Mouse (Mus musculus) neural tube, embryonic 15.5 days (tissue): ENCODE measurements around the gene Trpm3. TPM values are rescaled to one million over a fixed set of nuclear protein-coding genes. Genes with fewer than 3 reads are reported as not detected.
"Not testable (repeated sequence)": the region's sequence is repeated elsewhere in the genome, so short reads cannot be mapped to it uniquely, and the experiment has no call there.

ENCODE experiments used
- ATAC-seq: fragments of 200-750 bp; cut with Nextera tagmentation; 2 replicates; pipeline ENCODE4 v1.8.0; 2017; ENCODE audit warnings: mild to moderate bottlenecking, moderate TSS enrichment, moderate library complexity; ENCODE audit not compliant: low FRiP score
- H3K27ac ChIP-seq: fragments of 300-500 bp; sonication (generic); replicated peaks from 2 replicates; pipeline ENCODE4 v1.5.1; 2015; ENCODE audit warnings: mild to moderate bottlenecking, inconsistent platforms
- H3K27me3 ChIP-seq: fragments of 300-500 bp; sonication (generic); replicated peaks from 2 replicates; pipeline ENCODE4 v1.6.1; 2015; ENCODE audit warnings: inconsistent platforms
- H3K36me3 ChIP-seq: fragments of 300-500 bp; sonication (generic); 2 replicates; pipeline ENCODE4 v1.6.1; 2015; ENCODE audit warnings: inconsistent platforms
- H3K4me1 ChIP-seq: fragments of 300-500 bp; sonication (generic); 2 replicates; pipeline ENCODE4 v1.6.1; 2015; ENCODE audit warnings: inconsistent platforms
- H3K4me2 ChIP-seq: fragments of 300-500 bp; sonication (generic); 2 replicates; pipeline ENCODE4 v1.6.1; 2015; ENCODE audit warnings: inconsistent platforms, mild to moderate bottlenecking, moderate library complexity
- H3K4me3 ChIP-seq: fragments of 300-500 bp; sonication (generic); replicated peaks from 2 replicates; pipeline ENCODE4 v1.5.1; 2015; ENCODE audit warnings: mild to moderate bottlenecking, inconsistent platforms
- H3K9ac ChIP-seq: fragments of 300-500 bp; sonication (generic); replicated peaks from 2 replicates; pipeline ENCODE4 v1.6.1; 2015; ENCODE audit warnings: mild to moderate bottlenecking, inconsistent platforms
- H3K9me3 ChIP-seq: fragments of 300-500 bp; sonication (generic); replicated peaks from 2 replicates; pipeline ENCODE4 v1.6.1; 2016; ENCODE audit warnings: inconsistent platforms
- WGBS: fragments of 180-500 bp; shearing (Covaris S2); methylation state at CpG from one replicate; pipeline ENCODE4 v1.1.7; 2015; ENCODE audit warnings: mixed read lengths; 5-methylcytosine and 5-hydroxymethylcytosine counted together
- polyA plus RNA-seq: library from polyadenylated mRNA; unstranded; fragments of >200 nt; fragmentation: Nextera tagmentation; extraction: Ambion mirVana; gene quantifications from 2 replicates; pipeline ENCODE4 v1.2.1, GENCODE M21; 2015

Trpm3 gene
- polyA plus RNA-seq, 1 experiment from 2014 or later, result 18.8 TPM

GRCm38 (mm10) chr19:23013695-23014094 lies 874.8 kb downstream of the Trpm3 start:
- no peak for ATAC-seq
- no CpG with 5 or more reads among the region's 2 CpGs for WGBS
- no peak overlapping the region for H3K27ac ChIP-seq
- H3K4me2 ChIP-seq, result no peak overlapping the region
- no peaks in the 10 kb centered on the region for H3K27me3 ChIP-seq
- H3K4me3 ChIP-seq, result no peak overlapping the region
- no peaks in the 10 kb centered on the region for H3K4me1 ChIP-seq
- no peaks in the 10 kb centered on the region for H3K9me3 ChIP-seq
- no peaks in the 10 kb centered on the region for H3K36me3 ChIP-seq
- no peak overlapping the region for H3K9ac ChIP-seq

- H3K27me3 ChIP-seq, result no peaks in the 10 kb centered on the region
- H3K4me1 ChIP-seq, result no peaks in the 10 kb centered on the region
- H3K9ac ChIP-seq, result no peak overlapping the region
- 53% methylated on average over 3 of the region's 3 CpGs for WGBS
- ATAC-seq, result no peak
- H3K4me3 ChIP-seq, result no peak overlapping the region
- H3K4me2 ChIP-seq, result no peak overlapping the region
- H3K36me3 ChIP-seq, result no peaks in the 10 kb centered on the region
- no peak overlapping the region for H3K27ac ChIP-seq
- H3K9me3 ChIP-seq, result no peaks in the 10 kb centered on the region
Measured at GRCm38 (mm10) chr19:23015516-23015915, 876.7 kb downstream of the Trpm3 start.

- Histone ChIP-seq H3K4me1 (no peaks in the 10 kb centered on the region), H3K36me3 (no peaks in the 10 kb centered on the region), H3K4me2 (no peak overlapping the region), H3K9me3 (no peaks in the 10 kb centered on the region), H3K27ac (no peak overlapping the region), H3K4me3 (no peak overlapping the region), H3K27me3 (no peaks in the 10 kb centered on the region), H3K9ac (no peak overlapping the region)
- no peak for ATAC-seq
- WGBS, result 79% methylated on average over 2 of the region's 2 CpGs
Measured at GRCm38 (mm10) chr19:23018186-23018727, 879.4 kb downstream of the Trpm3 start.

GRCm38 (mm10) chr19:23022902-23023301 lies 884.1 kb downstream of the Trpm3 start:
- no peaks in the 10 kb centered on the region for H3K9me3 ChIP-seq
- WGBS, result 91% methylated on average over 6 of the region's 6 CpGs
- H3K27me3 ChIP-seq, result no peaks in the 10 kb centered on the region
- H3K36me3 ChIP-seq, result no peaks in the 10 kb centered on the region
- H3K4me1 ChIP-seq, result no peaks in the 10 kb centered on the region
- no peak overlapping the region for H3K4me3 ChIP-seq
- no peak for ATAC-seq
- H3K27ac ChIP-seq, result no peak overlapping the region
- H3K9ac ChIP-seq, result no peak overlapping the region
- no peak overlapping the region for H3K4me2 ChIP-seq

- no peaks in the 10 kb centered on the region for H3K4me1 ChIP-seq
- no peaks in the 10 kb centered on the region for H3K9me3 ChIP-seq
- ATAC-seq, result no peak
- 85% methylated on average over 7 of the region's 7 CpGs for WGBS
- H3K4me2 ChIP-seq, result no peak overlapping the region
- H3K36me3 ChIP-seq, result no peaks in the 10 kb centered on the region
- no peaks in the 10 kb centered on the region for H3K27me3 ChIP-seq
- H3K9ac ChIP-seq, result no peak overlapping the region
- H3K27ac ChIP-seq, result no peak overlapping the region
- no peak overlapping the region for H3K4me3 ChIP-seq
Measured at GRCm38 (mm10) chr19:23023316-23023960, 884.6 kb downstream of the Trpm3 start.

GRCm38 (mm10) chr19:23024821-23025220 lies 886.0 kb downstream of the Trpm3 start:
- ATAC-seq, result no peak
- Histone ChIP-seq H3K27me3 (no peaks in the 10 kb centered on the region), H3K36me3 (no peaks in the 10 kb centered on the region), H3K9ac (no peak overlapping the region), H3K4me3 (no peak overlapping the region), H3K27ac (no peak overlapping the region), H3K9me3 (no peaks in the 10 kb centered on the region), H3K4me2 (no peak overlapping the region), H3K4me1 (no peaks in the 10 kb centered on the region)
- WGBS, result 86% methylated on average over 4 of the region's 4 CpGs

GRCm38 (mm10) chr19:23026427-23026826 lies 887.6 kb downstream of the Trpm3 start:
- WGBS, result 92% methylated on average over 7 of the region's 7 CpGs
- Histone ChIP-seq H3K4me3 (no peak overlapping the region), H3K27me3 (no peaks in the 10 kb centered on the region), H3K27ac (no peak overlapping the region), H3K4me2 (no peak overlapping the region), H3K9ac (no peak overlapping the region), H3K4me1 (no peaks in the 10 kb centered on the region), H3K9me3 (no peaks in the 10 kb centered on the region), H3K36me3 (no peaks in the 10 kb centered on the region)
- ATAC-seq, result no peak

- no peak overlapping the region for H3K27ac ChIP-seq
- H3K4me2 ChIP-seq, result no peak overlapping the region
- H3K9ac ChIP-seq, result no peak overlapping the region
- ATAC-seq, result no peak
- H3K4me3 ChIP-seq, result no peak overlapping the region
- H3K9me3 ChIP-seq, result no peaks in the 10 kb centered on the region
- H3K27me3 ChIP-seq, result no peaks in the 10 kb centered on the region
- 88% methylated on average over 5 of the region's 5 CpGs for WGBS
- H3K36me3 ChIP-seq, result no peaks in the 10 kb centered on the region
- H3K4me1 ChIP-seq, result no peaks in the 10 kb centered on the region
Measured at GRCm38 (mm10) chr19:23028283-23028682, 889.4 kb downstream of the Trpm3 start.

GRCm38 (mm10) chr19:23033343-23033742 lies 894.5 kb downstream of the Trpm3 start:
- not testable (repeated sequence) for H3K36me3 ChIP-seq, H3K4me1 ChIP-seq, H3K27me3 ChIP-seq, H3K4me2 ChIP-seq, ATAC-seq, H3K27ac ChIP-seq, H3K9me3 ChIP-seq, H3K9ac ChIP-seq, H3K4me3 ChIP-seq
- 60% methylated on average over 1 of the region's 1 CpGs for WGBS

- Histone ChIP-seq H3K4me1 (no peaks in the 10 kb centered on the region), H3K4me3 (no peak overlapping the region), H3K36me3 (no peaks in the 10 kb centered on the region), H3K27me3 (no peaks in the 10 kb centered on the region), H3K4me2 (no peak overlapping the region), H3K9me3 (no peaks in the 10 kb centered on the region), H3K27ac (no peak overlapping the region), H3K9ac (no peak overlapping the region)
- WGBS, result 87% methylated on average over 5 of the region's 5 CpGs
- ATAC-seq, result no peak
Measured at GRCm38 (mm10) chr19:23034117-23034516, 895.3 kb downstream of the Trpm3 start.

GRCm38 (mm10) chr19:23034933-23035332 lies 896.1 kb downstream of the Trpm3 start:
- H3K4me2 ChIP-seq, result no peak overlapping the region
- H3K27me3 ChIP-seq, result no peaks in the 10 kb centered on the region
- no peak overlapping the region for H3K27ac ChIP-seq
- 87% methylated on average over 4 of the region's 4 CpGs for WGBS
- H3K9ac ChIP-seq, result no peak overlapping the region
- H3K9me3 ChIP-seq, result no peaks in the 10 kb centered on the region
- no peak for ATAC-seq
- H3K36me3 ChIP-seq, result no peaks in the 10 kb centered on the region
- no peaks in the 10 kb centered on the region for H3K4me1 ChIP-seq
- no peak overlapping the region for H3K4me3 ChIP-seq

GRCm38 (mm10) chr19:23035786-23036185 lies 896.9 kb downstream of the Trpm3 start:
- Histone ChIP-seq H3K4me2 (no peak overlapping the region), H3K27ac (no peak overlapping the region), H3K4me1 (no peaks in the 10 kb centered on the region), H3K27me3 (no peaks in the 10 kb centered on the region), H3K4me3 (no peak overlapping the region), H3K36me3 (no peaks in the 10 kb centered on the region), H3K9ac (no peak overlapping the region), H3K9me3 (no peaks in the 10 kb centered on the region)
- ATAC-seq, result no peak
- 86% methylated on average over 3 of the region's 3 CpGs for WGBS
